Mouse (Mus musculus): ENCODE measurements at regions not wholly inside any gene's neighbourhood (a gene's known extent, or its start where the extent isn't known, plus 50 kb on each side); places are given as distances from the start of the nearest gene placed in this dataset.

DNA sequence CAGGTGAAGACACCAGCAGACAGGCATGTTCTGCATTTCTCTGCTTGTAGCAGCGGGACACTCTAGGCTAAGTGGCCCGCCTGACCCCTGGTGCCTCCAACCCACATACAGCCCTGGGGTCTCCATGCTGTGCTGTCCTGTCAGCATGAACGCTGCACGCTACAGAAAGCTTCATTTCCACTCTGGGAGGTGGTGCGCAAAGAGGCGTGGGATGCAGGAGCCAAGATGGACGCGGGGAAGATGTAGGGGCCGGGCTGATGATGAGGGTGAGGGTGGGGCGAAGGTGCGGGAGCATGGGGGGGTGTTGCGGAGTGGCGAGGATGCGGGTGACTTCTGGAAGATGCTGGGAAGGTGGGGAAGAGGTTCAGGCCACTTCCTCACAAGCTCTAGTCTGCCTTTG, 88.6 kb upstream of the Hmga2 start:
- 15% methylated on average over 14 of the region's 14 CpGs for WGBS
- TF ChIP-seq CTCF (IDR thresholded peaks at IDR 0.05; ENCODE audit: low read depth) = no peak
- no peaks in the 10 kb centered on the region for H3K9me3 ChIP-seq (ENCODE audit: low read length)
- H3K36me3 ChIP-seq (ENCODE audit: insufficient read depth, low read length) = no peaks in the 10 kb centered on the region
- peak overlapping the region; percentile 44 for H3K4me2 ChIP-seq (ENCODE audit: low read depth, low read length)
- no peak overlapping the region for H3K27ac ChIP-seq
- no peak for DNase-seq (ENCODE audit: low spot score)
- peak overlapping the region; percentile 13; the same call in 1 of the 2 replicates for H3K4me3 ChIP-seq (ENCODE audit: low read length)
- H3K27me3 ChIP-seq (ENCODE audit: insufficient read depth, low read length) = no peaks in the 10 kb centered on the region
- no peak overlapping the region for H3K9ac ChIP-seq (replicated peaks; ENCODE audit: low read length)
- no peak for ATAC-seq
- peaks cover 6% of the 10 kb centered on the region; the same call in 1 of the 2 replicates for H3K4me1 ChIP-seq (ENCODE audit: insufficient read depth, low read length)

DNA sequence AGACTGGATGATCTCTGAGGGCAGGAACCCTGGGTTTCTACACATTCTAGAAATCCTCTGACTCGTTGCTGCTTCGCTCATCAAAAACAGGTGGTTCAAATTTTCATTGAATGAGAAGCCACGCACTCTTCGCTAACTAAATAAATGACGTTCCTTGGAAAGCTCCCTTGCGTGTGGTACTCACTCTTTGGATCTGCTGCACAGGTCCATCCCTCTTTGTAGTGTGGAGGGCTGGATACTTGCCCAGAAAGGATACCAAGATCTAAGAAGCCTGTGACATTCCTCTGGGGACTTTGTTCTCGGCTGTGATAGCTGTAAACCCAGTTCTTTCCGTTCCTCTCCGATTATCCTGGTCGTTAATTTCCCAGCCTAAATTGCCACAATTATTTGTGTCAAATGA, 87.7 kb upstream of the Hmga2 start:
- Histone ChIP-seq H3K9ac (replicated peaks; ENCODE audit: low read length) (no peak overlapping the region), H3K27me3 (ENCODE audit: insufficient read depth, low read length) (no peaks in the 10 kb centered on the region), H3K4me1 (ENCODE audit: insufficient read depth, low read length) (peaks cover 6% of the 10 kb centered on the region; the same call in 1 of the 2 replicates), H3K9me3 (ENCODE audit: low read length) (no peaks in the 10 kb centered on the region), H3K4me3 (ENCODE audit: low read length) (no peak overlapping the region), H3K36me3 (ENCODE audit: insufficient read depth, low read length) (no peaks in the 10 kb centered on the region), H3K4me2 (ENCODE audit: low read depth, low read length) (no peak overlapping the region), H3K27ac (no peak overlapping the region)
- ATAC-seq = no peak
- DNase-seq (ENCODE audit: low spot score) = peak; percentile 19
- TF ChIP-seq CTCF (IDR thresholded peaks at IDR 0.05; ENCODE audit: low read depth) = no peak
- 28% methylated on average over 10 of the region's 10 CpGs for WGBS

GRCm38 (mm10) chr10:120561821-120562220, 85.6 kb upstream of the Hmga2 start:
- no peak for TF ChIP-seq CTCF (IDR thresholded peaks at IDR 0.05; ENCODE audit: low read depth)
- DNase-seq (ENCODE audit: low spot score) = no peak
- H3K27ac ChIP-seq = no peak overlapping the region

DNA sequence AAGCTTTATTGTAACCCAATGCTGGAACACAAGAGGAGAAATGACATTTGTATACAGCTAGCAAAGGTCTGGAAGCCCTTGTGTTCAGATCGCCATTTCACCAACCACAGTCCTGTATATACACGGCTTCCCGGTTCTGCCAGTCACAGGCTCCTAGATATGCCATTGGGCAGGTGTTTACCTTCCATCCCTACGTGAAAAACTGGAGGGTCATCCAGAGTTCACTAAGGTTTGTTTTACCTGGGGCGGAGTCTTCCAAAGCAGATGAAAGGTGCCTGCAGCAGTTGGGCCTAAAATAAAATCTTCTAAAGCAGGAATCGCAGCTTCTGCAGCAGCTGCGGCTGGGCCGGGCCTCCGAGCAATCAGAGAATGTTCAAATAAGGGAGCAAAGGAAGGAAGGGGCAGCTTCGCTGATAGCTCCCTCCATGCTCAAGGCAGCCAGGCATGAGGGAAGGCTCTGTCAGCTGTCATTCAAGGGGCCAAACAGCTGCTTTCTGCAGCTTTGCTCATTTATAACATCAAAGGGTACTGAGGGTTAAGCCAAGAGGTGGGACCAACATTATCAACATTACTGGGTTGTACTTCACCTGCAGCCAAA, 81.7 kb upstream of the Hmga2 start:
- Histone ChIP-seq H3K4me3 (ENCODE audit: low read length) (no peak overlapping the region), H3K27ac (no peak overlapping the region), H3K36me3 (ENCODE audit: insufficient read depth, low read length) (no peaks in the 10 kb centered on the region), H3K4me2 (ENCODE audit: low read depth, low read length) (no peak overlapping the region), H3K9ac (replicated peaks; ENCODE audit: low read length) (no peak overlapping the region), H3K4me1 (ENCODE audit: insufficient read depth, low read length) (no peaks in the 10 kb centered on the region), H3K9me3 (ENCODE audit: low read length) (no peaks in the 10 kb centered on the region), H3K27me3 (ENCODE audit: insufficient read depth, low read length) (0 out of 2 replicates have a peak, but pooled peaks cover 4% of the 10 kb centered on the region)
- ATAC-seq = no peak
- TF ChIP-seq CTCF (IDR thresholded peaks at IDR 0.05; ENCODE audit: low read depth) = no peak
- no peak for DNase-seq (ENCODE audit: low spot score)
- WGBS = 86% methylated on average over 10 of the region's 10 CpGs

More at GRCm38 (mm10) chr10:120561821-120562220, 85.6 kb upstream of the Hmga2 start:
- H3K4me2 ChIP-seq (ENCODE audit: low read depth, low read length) = no peak overlapping the region
- peaks cover 6% of the 10 kb centered on the region; the same call in 1 of the 2 replicates for H3K4me1 ChIP-seq (ENCODE audit: insufficient read depth, low read length)
- H3K4me3 ChIP-seq (ENCODE audit: low read length) = no peak overlapping the region
- no peak overlapping the region for H3K9ac ChIP-seq (replicated peaks; ENCODE audit: low read length)
- H3K27me3 ChIP-seq (ENCODE audit: insufficient read depth, low read length) = no peaks in the 10 kb centered on the region
- H3K36me3 ChIP-seq (ENCODE audit: insufficient read depth, low read length) = no peaks in the 10 kb centered on the region
- 93% methylated on average over 5 of the region's 5 CpGs for WGBS
- no peak for ATAC-seq
- H3K9me3 ChIP-seq (ENCODE audit: low read length) = no peaks in the 10 kb centered on the region

DNA sequence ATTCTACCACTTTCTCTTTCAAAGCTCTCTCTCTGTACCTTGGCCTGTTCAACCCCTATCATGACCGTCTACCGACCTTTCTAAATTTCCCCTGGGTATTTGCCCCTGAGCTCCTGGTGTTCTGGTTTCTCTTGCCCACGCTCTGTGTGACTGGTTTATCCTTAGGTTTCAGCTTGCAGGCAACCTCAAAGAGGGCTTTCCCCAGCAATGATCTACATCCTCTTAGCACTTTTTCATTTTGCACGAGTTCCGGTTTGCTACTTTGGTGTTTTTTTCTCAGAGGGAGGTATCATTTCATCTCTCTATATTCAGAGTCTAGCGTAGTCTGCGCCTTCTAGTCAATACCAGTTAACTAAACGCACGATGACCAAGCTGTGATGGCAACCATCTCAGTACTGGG, 79.8 kb upstream of the Hmga2 start:
- WGBS = 93% methylated on average over 9 of the region's 9 CpGs
- H3K9ac ChIP-seq (replicated peaks; ENCODE audit: low read length) = no peak overlapping the region
- DNase-seq (ENCODE audit: low spot score) (no peak), ATAC-seq (no peak)
- H3K4me2 ChIP-seq (ENCODE audit: low read depth, low read length) = no peak overlapping the region
- peaks cover 5% of the 10 kb centered on the region; the same call in 1 of the 2 replicates for H3K4me1 ChIP-seq (ENCODE audit: insufficient read depth, low read length)
- no peak overlapping the region for H3K4me3 ChIP-seq (ENCODE audit: low read length)
- no peaks in the 10 kb centered on the region for H3K36me3 ChIP-seq (ENCODE audit: insufficient read depth, low read length)
- H3K27ac ChIP-seq = no peak overlapping the region
- 0 out of 2 replicates have a peak, but pooled peaks cover 4% of the 10 kb centered on the region for H3K27me3 ChIP-seq (ENCODE audit: insufficient read depth, low read length)
- no peak for TF ChIP-seq CTCF (IDR thresholded peaks at IDR 0.05; ENCODE audit: low read depth)
- no peaks in the 10 kb centered on the region for H3K9me3 ChIP-seq (ENCODE audit: low read length)

GRCm38 (mm10) chr10:120553097-120553453, 76.8 kb upstream of the Hmga2 start:
- 0 out of 2 replicates have a peak overlapping the region, but pooled peaks have one; percentile 61 for H3K9ac ChIP-seq (replicated peaks; ENCODE audit: low read length)
- ATAC-seq = peak; percentile 66
- DNase-seq (ENCODE audit: low spot score) = peak; percentile 24
- no peak overlapping the region for H3K27ac ChIP-seq
- peak; percentile 29 for TF ChIP-seq CTCF (IDR thresholded peaks at IDR 0.05; ENCODE audit: low read depth)
- H3K4me2 ChIP-seq (ENCODE audit: low read depth, low read length) = peak overlapping the region; percentile 96
- no peaks in the 10 kb centered on the region for H3K9me3 ChIP-seq (ENCODE audit: low read length)
- H3K4me3 ChIP-seq (ENCODE audit: low read length) = peak overlapping the region; percentile 51
- peaks cover 5% of the 10 kb centered on the region; the same call in 1 of the 2 replicates for H3K4me1 ChIP-seq (ENCODE audit: insufficient read depth, low read length)
- 2% methylated on average over 16 of the region's 16 CpGs for WGBS
- H3K27me3 ChIP-seq (ENCODE audit: insufficient read depth, low read length) = 0 out of 2 replicates have a peak, but pooled peaks cover 4% of the 10 kb centered on the region
- H3K36me3 ChIP-seq (ENCODE audit: insufficient read depth, low read length) = no peaks in the 10 kb centered on the region

All from hindbrain, postnatal 0 days (tissue).